Mouse (Mus musculus) testis, adult 2 months (tissue): ENCODE data around the gene Fam20c.

Experiments
- CTCF ChIP-seq: fragments of 200-500 bp; IDR thresholded peaks from 2 replicates; pipeline ENCODE4 v1.5.1; 2012; ENCODE audit warnings: low read depth, mild to moderate bottlenecking, inconsistent platforms, low read length, moderate library complexity; ENCODE audit not compliant: control insufficient read depth, insufficient read depth, insufficient replicate concordance
- POLR2A ChIP-seq: fragments of 200-500 bp; IDR thresholded peaks from 2 replicates; pipeline ENCODE4 v1.6.1; 2012; ENCODE audit warnings: low read depth, mild to moderate bottlenecking, inconsistent platforms, low read length, moderate library complexity; ENCODE audit not compliant: control insufficient read depth

GRCm38 (mm10) chr5:138767650-138768049 lies 13.3 kb downstream of the Fam20c start:
- no peak for TF ChIP-seq CTCF
- no peak for TF ChIP-seq POLR2A
